Mouse (Mus musculus): ENCODE data around the gene Cyp11a1.

GRCm38 (mm10) chr9:58067546-58067945 lies 61.3 kb downstream of the Cyp11a1 start:
- no peak for TF ChIP-seq POLR2A (IDR thresholded peaks at IDR 0.05; ENCODE audit: low read depth, low read length)
- TF ChIP-seq CTCF (IDR thresholded peaks at IDR 0.05; ENCODE audit: extremely low read depth, insufficient read depth, insufficient read length, insufficient replicate concordance): no peak
